Mouse (Mus musculus): Measurements from ENCODE around the gene Acp7.

GRCm38 (mm10) chr7:28567539-28567938, 63.6 kb downstream of the Acp7 start:
- no peak for TF ChIP-seq CTCF (IDR thresholded peaks at IDR 0.05; ENCODE audit: borderline replicate concordance, insufficient read depth, low read depth, low read length)
- no peak for TF ChIP-seq POLR2A (IDR thresholded peaks at IDR 0.05; ENCODE audit: borderline replicate concordance, insufficient read depth, low read length)
